Mouse (Mus musculus): ENCODE results near the gene Kcnj10. TPM values are rescaled to one million over a fixed set of nuclear protein-coding genes. Genes with fewer than 3 reads are reported as not detected.

Kcnj10 gene
- polyA plus RNA-seq, 1 experiment from 2014 or later = 3.5 TPM

- Histone ChIP-seq H3K4me3 (ENCODE audit: low read length) (peak overlapping the region; percentile 32), H3K4me2 (ENCODE audit: low read length) (peak overlapping the region; percentile 63), H3K9me3 (ENCODE audit: control insufficient read depth, low read length) (no peaks in the 10 kb centered on the region), H3K4me1 (ENCODE audit: control insufficient read depth, insufficient read depth, low read depth, low read length) (peaks cover 32% of the 10 kb centered on the region), H3K27me3 (replicated peaks; ENCODE audit: control insufficient read depth, insufficient read depth, low read length) (no peaks in the 10 kb centered on the region), H3K36me3 (ENCODE audit: control insufficient read depth, insufficient read depth, low read length) (no peaks in the 10 kb centered on the region), H3K27ac (ENCODE audit: low read depth, low read length) (peak overlapping the region; percentile 77), H3K9ac (ENCODE audit: low read depth, low read length) (peak overlapping the region; percentile 58)
- ATAC-seq = peak; percentile 74
- 2% methylated on average over 14 of the region's 14 CpGs for WGBS
These were observed 31.2 kb upstream of the Kcnj10 start for GRCm38 (mm10) chr1:172309699-172310398.

- Histone ChIP-seq H3K4me1 (ENCODE audit: control insufficient read depth, insufficient read depth, low read depth, low read length) (peaks cover 37% of the 10 kb centered on the region), H3K4me2 (ENCODE audit: low read length) (peak overlapping the region; percentile 93), H3K9ac (ENCODE audit: low read depth, low read length) (peak overlapping the region; percentile 85), H3K36me3 (ENCODE audit: control insufficient read depth, insufficient read depth, low read length) (no peaks in the 10 kb centered on the region), H3K4me3 (ENCODE audit: low read length) (peak overlapping the region; percentile 75), H3K9me3 (ENCODE audit: control insufficient read depth, low read length) (no peaks in the 10 kb centered on the region), H3K27ac (ENCODE audit: low read depth, low read length) (peak overlapping the region; percentile 89), H3K27me3 (replicated peaks; ENCODE audit: control insufficient read depth, insufficient read depth, low read length) (no peaks in the 10 kb centered on the region)
- ATAC-seq = peak; percentile 1; the same call in 1 of the 2 replicates
- WGBS = 6% methylated on average over 23 of the region's 23 CpGs
These were observed 29.6 kb upstream of the Kcnj10 start for GRCm38 (mm10) chr1:172311248-172311906.

DNA sequence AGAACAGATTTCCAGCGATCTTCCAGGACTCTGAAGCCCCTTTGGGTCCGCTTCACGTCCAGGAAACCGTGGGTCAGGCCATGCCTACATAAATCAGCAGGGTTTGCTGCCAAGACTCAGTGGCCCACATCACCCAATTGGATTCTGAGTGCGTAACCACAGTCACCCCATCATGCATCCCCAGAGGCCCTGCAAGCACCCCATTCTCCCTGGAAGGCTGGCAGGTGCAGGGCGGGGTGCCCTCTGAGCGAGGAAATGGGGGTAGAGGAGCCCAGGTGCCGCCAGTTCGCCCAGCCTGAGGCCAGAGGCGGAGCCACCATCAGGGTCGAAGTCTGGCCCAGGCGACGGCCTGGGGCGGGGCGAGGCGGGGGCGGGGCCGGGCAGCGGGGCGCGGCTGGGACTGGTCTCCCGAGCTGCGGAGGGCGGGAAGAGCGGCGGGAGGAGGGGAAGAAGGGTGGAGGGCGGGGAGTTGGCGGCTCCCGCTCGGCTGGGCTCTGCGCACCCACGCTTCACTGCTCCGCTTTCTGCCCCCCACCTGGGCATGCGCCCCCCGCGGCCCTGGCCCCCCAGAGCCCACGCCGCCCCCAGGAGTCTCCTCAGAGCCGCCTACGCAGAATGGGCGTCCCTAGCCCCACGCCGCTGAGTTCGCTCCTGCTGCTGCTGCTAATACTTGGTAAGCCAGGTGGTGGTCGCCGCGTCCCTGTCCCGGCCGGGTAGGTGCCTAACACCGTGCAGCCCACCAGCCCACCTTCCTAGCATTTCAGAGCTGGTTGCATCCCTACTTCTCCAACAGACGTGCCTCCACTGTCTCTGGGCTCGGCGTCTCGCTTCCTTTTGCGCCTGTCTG, 28.9 kb upstream of the Kcnj10 start:
- no peaks in the 10 kb centered on the region for H3K36me3 ChIP-seq (ENCODE audit: control insufficient read depth, insufficient read depth, low read length)
- no peaks in the 10 kb centered on the region for H3K27me3 ChIP-seq (replicated peaks; ENCODE audit: control insufficient read depth, insufficient read depth, low read length)
- H3K27ac ChIP-seq (ENCODE audit: low read depth, low read length) = peak overlapping the region; percentile 89
- peak overlapping the region; percentile 85 for H3K9ac ChIP-seq (ENCODE audit: low read depth, low read length)
- H3K4me1 ChIP-seq (ENCODE audit: control insufficient read depth, insufficient read depth, low read depth, low read length) = peaks cover 36% of the 10 kb centered on the region
- peak; percentile 66 for ATAC-seq
- peak overlapping the region; percentile 75 for H3K4me3 ChIP-seq (ENCODE audit: low read length)
- peak overlapping the region; percentile 93 for H3K4me2 ChIP-seq (ENCODE audit: low read length)
- WGBS = under 1% methylated on average over 35 of the region's 55 CpGs
- no peaks in the 10 kb centered on the region for H3K9me3 ChIP-seq (ENCODE audit: control insufficient read depth, low read length)

GRCm38 (mm10) chr1:172312768-172313561, 28.0 kb upstream of the Kcnj10 start:
- Histone ChIP-seq H3K27me3 (replicated peaks; ENCODE audit: control insufficient read depth, insufficient read depth, low read length) (no peaks in the 10 kb centered on the region), H3K9me3 (ENCODE audit: control insufficient read depth, low read length) (no peaks in the 10 kb centered on the region), H3K27ac (ENCODE audit: low read depth, low read length) (peak overlapping the region; percentile 89; the same call in 1 of the 2 replicates), H3K36me3 (ENCODE audit: control insufficient read depth, insufficient read depth, low read length) (no peaks in the 10 kb centered on the region; the same call in 1 of the 2 replicates), H3K4me1 (ENCODE audit: control insufficient read depth, insufficient read depth, low read depth, low read length) (peaks cover 39% of the 10 kb centered on the region), H3K4me3 (ENCODE audit: low read length) (peak overlapping the region; percentile 75), H3K9ac (ENCODE audit: low read depth, low read length) (peak overlapping the region; percentile 85), H3K4me2 (ENCODE audit: low read length) (peak overlapping the region; percentile 93)
- no peak for ATAC-seq
- WGBS = 12% methylated on average over 16 of the region's 16 CpGs

DNA sequence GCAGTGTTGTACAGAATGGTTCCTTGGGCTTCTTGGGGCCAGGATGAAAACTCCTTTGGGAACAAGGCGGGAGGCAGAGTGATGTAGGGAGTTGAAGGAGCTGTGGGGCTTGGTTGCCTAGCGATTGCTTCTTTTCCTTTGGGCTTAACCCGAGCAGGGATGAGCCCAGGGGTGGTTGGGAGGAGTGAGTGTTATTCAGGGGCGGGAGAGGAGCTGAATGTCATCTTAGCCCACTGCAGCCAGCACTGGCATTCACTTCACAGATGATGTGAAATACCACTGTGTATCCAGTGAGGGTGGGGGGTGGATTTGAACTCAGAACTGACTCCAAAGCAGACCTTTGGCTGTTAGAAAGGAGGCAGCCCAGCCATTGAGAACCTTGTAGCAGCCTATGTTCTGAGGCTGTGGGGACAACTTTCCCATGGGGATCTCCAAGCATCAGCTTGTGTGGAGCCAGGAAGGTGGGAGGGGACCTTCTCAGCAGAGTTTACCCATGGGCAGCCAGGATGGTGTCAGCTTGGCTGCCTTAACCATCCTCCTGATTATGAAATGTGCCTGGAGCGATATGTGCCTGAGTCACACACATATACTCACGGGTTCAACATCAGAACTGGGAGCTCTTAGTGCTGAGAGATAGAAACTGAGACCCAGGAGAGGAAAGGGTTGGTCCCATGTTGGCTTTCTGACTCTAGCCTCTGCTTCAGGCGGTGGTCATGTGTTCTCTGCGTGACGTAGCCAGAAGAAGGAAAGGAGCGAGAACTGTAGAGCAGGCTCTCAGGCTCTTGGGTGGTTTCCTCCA, 27.2 kb upstream of the Kcnj10 start:
- H3K9ac ChIP-seq (ENCODE audit: low read depth, low read length) = no peak overlapping the region
- ATAC-seq = no peak
- H3K4me1 ChIP-seq (ENCODE audit: control insufficient read depth, insufficient read depth, low read depth, low read length) = peaks cover 42% of the 10 kb centered on the region

GRCm38 (mm10) chr1:172314911-172315310, 26.1 kb upstream of the Kcnj10 start:
- WGBS = 22% methylated on average over 3 of the region's 3 CpGs
- peak; percentile 1; the same call in 1 of the 2 replicates for ATAC-seq
- peak overlapping the region; percentile 27 for H3K4me2 ChIP-seq (ENCODE audit: low read length)

More for the DNA sequence above, 27.2 kb upstream of the Kcnj10 start:
- H3K36me3 ChIP-seq (ENCODE audit: control insufficient read depth, insufficient read depth, low read length) = peaks cover 2% of the 10 kb centered on the region; the same call in 1 of the 2 replicates
- no peaks in the 10 kb centered on the region for H3K27me3 ChIP-seq (replicated peaks; ENCODE audit: control insufficient read depth, insufficient read depth, low read length)
- peak overlapping the region; percentile 93 for H3K4me2 ChIP-seq (ENCODE audit: low read length)
- H3K27ac ChIP-seq (ENCODE audit: low read depth, low read length) = no peak overlapping the region
- 53% methylated on average over 10 of the region's 10 CpGs for WGBS
- no peak overlapping the region for H3K4me3 ChIP-seq (ENCODE audit: low read length)
- no peaks in the 10 kb centered on the region for H3K9me3 ChIP-seq (ENCODE audit: control insufficient read depth, low read length)

DNA sequence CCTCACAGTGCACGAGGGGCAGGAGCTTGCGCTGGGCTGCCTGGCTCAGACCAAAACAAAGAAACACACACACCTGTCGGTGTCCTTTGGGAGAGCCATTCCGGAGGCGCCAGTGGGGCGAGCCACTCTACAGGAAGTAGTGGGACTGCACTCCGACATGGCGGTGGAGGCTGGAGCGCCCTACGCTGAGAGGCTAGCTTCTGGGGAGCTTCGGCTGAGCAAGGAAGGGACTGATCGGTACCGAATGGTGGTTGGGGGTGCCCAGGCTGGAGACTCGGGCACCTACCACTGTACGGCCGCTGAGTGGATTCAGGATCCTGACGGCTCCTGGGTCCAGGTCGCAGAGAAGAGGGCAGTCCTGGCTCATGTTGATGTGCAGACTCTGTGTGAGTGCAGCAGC, 23.6 kb upstream of the Kcnj10 start:
- no peak overlapping the region for H3K4me3 ChIP-seq (ENCODE audit: low read length)
- H3K4me2 ChIP-seq (ENCODE audit: low read length) = no peak overlapping the region
- no peak overlapping the region for H3K9ac ChIP-seq (ENCODE audit: low read depth, low read length)
- 60% methylated on average over 18 of the region's 18 CpGs for WGBS
- H3K36me3 ChIP-seq (ENCODE audit: control insufficient read depth, insufficient read depth, low read length) = peaks cover 2% of the 10 kb centered on the region; the same call in 1 of the 2 replicates
- H3K9me3 ChIP-seq (ENCODE audit: control insufficient read depth, low read length) = no peaks in the 10 kb centered on the region
- peaks cover 27% of the 10 kb centered on the region for H3K4me1 ChIP-seq (ENCODE audit: control insufficient read depth, insufficient read depth, low read depth, low read length)
- no peak for ATAC-seq
- no peak overlapping the region for H3K27ac ChIP-seq (ENCODE audit: low read depth, low read length)
- no peaks in the 10 kb centered on the region for H3K27me3 ChIP-seq (replicated peaks; ENCODE audit: control insufficient read depth, insufficient read depth, low read length)

More at GRCm38 (mm10) chr1:172314911-172315310, 26.1 kb upstream of the Kcnj10 start:
- Histone ChIP-seq H3K36me3 (ENCODE audit: control insufficient read depth, insufficient read depth, low read length) (peaks cover 2% of the 10 kb centered on the region; the same call in 1 of the 2 replicates), H3K4me1 (ENCODE audit: control insufficient read depth, insufficient read depth, low read depth, low read length) (peaks cover 35% of the 10 kb centered on the region), H3K27ac (ENCODE audit: low read depth, low read length) (peak overlapping the region; percentile 42; the same call in 1 of the 2 replicates), H3K9me3 (ENCODE audit: control insufficient read depth, low read length) (no peaks in the 10 kb centered on the region), H3K9ac (ENCODE audit: low read depth, low read length) (peak overlapping the region; percentile 23; the same call in 1 of the 2 replicates), H3K4me3 (ENCODE audit: low read length) (no peak overlapping the region), H3K27me3 (replicated peaks; ENCODE audit: control insufficient read depth, insufficient read depth, low read length) (no peaks in the 10 kb centered on the region)

- no peak overlapping the region for H3K27ac ChIP-seq (ENCODE audit: low read depth, low read length)
- 49% methylated on average over 15 of the region's 15 CpGs for WGBS
- H3K4me2 ChIP-seq (ENCODE audit: low read length) = no peak overlapping the region
- no peak overlapping the region for H3K9ac ChIP-seq (ENCODE audit: low read depth, low read length)
- H3K4me3 ChIP-seq (ENCODE audit: low read length) = no peak overlapping the region
- H3K27me3 ChIP-seq (replicated peaks; ENCODE audit: control insufficient read depth, insufficient read depth, low read length) = no peaks in the 10 kb centered on the region
- no peaks in the 10 kb centered on the region for H3K9me3 ChIP-seq (ENCODE audit: control insufficient read depth, low read length)
- ATAC-seq = no peak
- H3K4me1 ChIP-seq (ENCODE audit: control insufficient read depth, insufficient read depth, low read depth, low read length) = peaks cover 22% of the 10 kb centered on the region
- H3K36me3 ChIP-seq (ENCODE audit: control insufficient read depth, insufficient read depth, low read length) = peaks cover 2% of the 10 kb centered on the region; the same call in 1 of the 2 replicates
These were observed 23.1 kb upstream of the Kcnj10 start for GRCm38 (mm10) chr1:172317946-172318345.
